Mouse (Mus musculus) CH12.LX (cell line): Measurements from ENCODE around the gene Csnk1g2. TPM values are rescaled to one million over a fixed set of nuclear protein-coding genes. Genes with fewer than 3 reads are reported as not detected.

Source experiments
- DNase-seq: peaks from one replicate; pipeline ENCODE4 v3.0.0-alpha.2; 2013; ENCODE audit errors: extremely low read depth
- H3K27ac ChIP-seq: 2 replicates; pipeline ENCODE4 v1.5.1; 2012; ENCODE audit warnings: low read depth, mild to moderate bottlenecking, control low read depth, moderate library complexity; ENCODE audit not compliant: insufficient read depth
- H3K27me3 ChIP-seq: replicated peaks from 2 replicates; pipeline ENCODE3; 2012; ENCODE audit warnings: inconsistent platforms
- H3K36me3 ChIP-seq, 2 experiments: replicated peaks in 1 of 2; 2 replicates each; pipeline versions ENCODE3 to v1.6.1; 2012; ENCODE audit warnings: inconsistent platforms in 1 of 2, low read length in 1 of 2, mild to moderate bottlenecking in 1 of 2, mixed read lengths in 1 of 2, moderate library complexity in 1 of 2; ENCODE audit not compliant: control insufficient read depth in 1 of 2, insufficient read depth in 1 of 2
- H3K4me1 ChIP-seq, 2 experiments: 2 replicates each; pipeline ENCODE4 v1.6.1; 2012; ENCODE audit warnings: inconsistent platforms in 1 of 2, moderate library complexity in 1 of 2; ENCODE audit not compliant: insufficient read depth in 2 of 2, control insufficient read depth in 1 of 2
- H3K4me2 ChIP-seq: 2 replicates; pipeline ENCODE4 v1.6.1; 2012; ENCODE audit warnings: low read depth, mild to moderate bottlenecking, control low read depth; ENCODE audit not compliant: poor library complexity, insufficient read depth, severe bottlenecking
- H3K4me3 ChIP-seq, 3 experiments: fragments of 150-350 bp in 1 of 3; sonication (generic) in 1 of 3; replicated peaks in 1 of 3; 2 replicates each; pipeline versions ENCODE3 to v1.5.1; 2011 to 2012; ENCODE audit warnings: low read depth in 2 of 3, low read length in 2 of 3, mild to moderate bottlenecking in 2 of 3, moderate library complexity in 2 of 3, control low read depth in 1 of 3, improper control_type of control experiment in 1 of 3, inconsistent platforms in 1 of 3, mixed read lengths in 1 of 3; ENCODE audit not compliant: poor library complexity in 1 of 3
- H3K79me2 ChIP-seq: replicated peaks from 2 replicates; pipeline ENCODE4 v1.6.1; 2012; ENCODE audit warnings: mild to moderate bottlenecking, moderate library complexity; ENCODE audit not compliant: control insufficient read depth, poor library complexity, insufficient read depth, severe bottlenecking; ENCODE audit errors: extremely low read depth
- H3K9ac ChIP-seq: 2 replicates; pipeline ENCODE4 v1.6.1; 2012; ENCODE audit warnings: low read depth, mild to moderate bottlenecking, control low read depth, moderate library complexity; ENCODE audit not compliant: insufficient read depth
- H3K9me3 ChIP-seq: replicated peaks from 2 replicates; pipeline ENCODE3; 2012; ENCODE audit warnings: low read length, inconsistent platforms, mixed read lengths
- BHLHE40 ChIP-seq: IDR thresholded peaks from 2 replicates; pipeline ENCODE4 v1.6.1; 2011; ENCODE audit warnings: mild to moderate bottlenecking, low read depth, low read length, improper control_type of control experiment
- CHD2 ChIP-seq: IDR thresholded peaks from 2 replicates; pipeline ENCODE4 v1.6.1; 2011; ENCODE audit warnings: low read length, improper control_type of control experiment
- CTCF ChIP-seq, 2 experiments: IDR thresholded peaks in 1 of 2; conservative IDR thresholded peaks in 1 of 2; 2 replicates each; pipeline ENCODE4 v1.5.1; 2011 to 2012; ENCODE audit warnings: low read depth in 2 of 2, low read length in 2 of 2, improper control_type of control experiment in 1 of 2, inconsistent platforms in 1 of 2, mild to moderate bottlenecking in 1 of 2, moderate library complexity in 1 of 2
- E2F4 ChIP-seq: IDR thresholded peaks from 2 replicates; pipeline ENCODE4 v1.6.1; 2011; ENCODE audit warnings: low read depth, low read length, improper control_type of control experiment; ENCODE audit not compliant: insufficient replicate concordance
- ELF1 ChIP-seq: IDR thresholded peaks from 2 replicates; pipeline ENCODE4 v1.6.1; 2014; ENCODE audit warnings: low read depth, mild to moderate bottlenecking, inconsistent platforms, low read length, improper control_type of control experiment
- EP300 ChIP-seq: IDR thresholded peaks from 2 replicates; pipeline ENCODE4 v1.6.1; 2011; ENCODE audit warnings: low read length, improper control_type of control experiment
- ETS1 ChIP-seq: conservative IDR thresholded peaks from 2 replicates; pipeline ENCODE4 v1.6.1; 2012; ENCODE audit warnings: low read depth, mild to moderate bottlenecking, inconsistent platforms, low read length, improper control_type of control experiment, moderate library complexity
- HCFC1 ChIP-seq: IDR thresholded peaks from 2 replicates; pipeline ENCODE4 v1.6.1; 2012; ENCODE audit warnings: low read depth, mild to moderate bottlenecking, inconsistent platforms, low read length, improper control_type of control experiment
- JUN ChIP-seq: IDR thresholded peaks from 2 replicates; pipeline ENCODE4 v1.6.1; 2011; ENCODE audit warnings: low read depth, mild to moderate bottlenecking, low read length, improper control_type of control experiment, moderate library complexity; ENCODE audit not compliant: insufficient read depth
- JUND ChIP-seq: conservative IDR thresholded peaks from 2 replicates; pipeline ENCODE4 v1.6.1; 2011; ENCODE audit warnings: low read depth, low read length, improper control_type of control experiment
- KAT2A ChIP-seq: IDR thresholded peaks from 2 replicates; pipeline ENCODE4 v1.6.1; 2012; ENCODE audit warnings: low read length, improper control_type of control experiment, inconsistent platforms; ENCODE audit not compliant: insufficient replicate concordance
- MAX ChIP-seq: IDR thresholded peaks from 2 replicates; pipeline ENCODE4 v1.6.1; 2011; ENCODE audit warnings: low read length, improper control_type of control experiment
- MAZ ChIP-seq: IDR thresholded peaks from 2 replicates; pipeline ENCODE4 v1.6.1; 2012; ENCODE audit warnings: low read depth, mild to moderate bottlenecking, inconsistent platforms, low read length, improper control_type of control experiment, moderate library complexity
- MEF2A ChIP-seq: IDR thresholded peaks from 2 replicates; pipeline ENCODE4 v1.6.1; 2014; ENCODE audit warnings: low read depth, mild to moderate bottlenecking, inconsistent platforms, low read length, improper control_type of control experiment, borderline replicate concordance
- MXI1 ChIP-seq: IDR thresholded peaks from 2 replicates; pipeline ENCODE4 v1.6.1; 2011; ENCODE audit warnings: mild to moderate bottlenecking, low read depth, low read length, improper control_type of control experiment
- MYC ChIP-seq: IDR thresholded peaks from 2 replicates; pipeline ENCODE4 v1.6.1; 2011; ENCODE audit warnings: low read depth, mild to moderate bottlenecking, improper control_type of control experiment, low read length
- PAX5 ChIP-seq: IDR thresholded peaks from 2 replicates; pipeline ENCODE4 v1.6.1; 2012; ENCODE audit warnings: low read length, inconsistent platforms, mixed read lengths
- POLR2A ChIP-seq: IDR thresholded peaks from 2 replicates; pipeline ENCODE4 v1.6.1; 2011; ENCODE audit warnings: low read depth, mild to moderate bottlenecking, improper control_type of control experiment, low read length
- POLR2AphosphoS2 ChIP-seq: IDR thresholded peaks from 2 replicates; pipeline ENCODE4 v1.6.1; 2011; ENCODE audit warnings: low read depth, low read length, improper control_type of control experiment
- RAD21 ChIP-seq: IDR thresholded peaks from 2 replicates; pipeline ENCODE4 v1.6.1; 2011; ENCODE audit warnings: low read depth, mild to moderate bottlenecking, low read length, improper control_type of control experiment, moderate library complexity
- RCOR1 ChIP-seq: conservative IDR thresholded peaks from 2 replicates; pipeline ENCODE4 v1.6.1; 2012; ENCODE audit warnings: low read depth, mild to moderate bottlenecking, inconsistent platforms, low read length, improper control_type of control experiment
- UBTF ChIP-seq: IDR thresholded peaks from 2 replicates; pipeline ENCODE4 v1.6.1; 2012; ENCODE audit warnings: low read depth, mild to moderate bottlenecking, inconsistent platforms, low read length, improper control_type of control experiment, moderate library complexity
- USF1 ChIP-seq: IDR thresholded peaks from 2 replicates; pipeline ENCODE4 v1.6.1; 2014; ENCODE audit warnings: low read depth, mild to moderate bottlenecking, inconsistent platforms, low read length, improper control_type of control experiment
- USF2 ChIP-seq: conservative IDR thresholded peaks from 2 replicates; pipeline ENCODE4 v1.6.1; 2011; ENCODE audit warnings: low read depth, low read length, improper control_type of control experiment
- ZC3H11A ChIP-seq: IDR thresholded peaks from 2 replicates; pipeline ENCODE4 v1.6.1; 2012; ENCODE audit warnings: low read depth, mild to moderate bottlenecking, inconsistent platforms, low read length, improper control_type of control experiment
- ZKSCAN1 ChIP-seq: IDR thresholded peaks from 2 replicates; pipeline ENCODE4 v1.6.1; 2012; ENCODE audit warnings: low read depth, inconsistent platforms, low read length, improper control_type of control experiment, borderline replicate concordance
- ZMIZ1 ChIP-seq: IDR thresholded peaks from 2 replicates; pipeline ENCODE4 v1.6.1; 2012; ENCODE audit warnings: low read depth, mild to moderate bottlenecking, inconsistent platforms, low read length, improper control_type of control experiment
- ZNF384 ChIP-seq: IDR thresholded peaks from 2 replicates; pipeline ENCODE4 v1.6.1; 2012; ENCODE audit warnings: low read depth, low read length, improper control_type of control experiment, inconsistent platforms
- dilution Hi-C: fragments of 300-500 bp; cut with MboI; formaldehyde crosslinking; loops from 2 replicates; pipeline ENCODE4 v1.14.3; 2020; ENCODE audit warnings: low sequenced_read_pairs; ENCODE audit not compliant: extremely low pct_unique_long_range_greater_than_20kb, extremely low pct_ligation_motif_present
- in situ Hi-C: fragments of 300-500 bp; cut with MboI; formaldehyde crosslinking; loops from 3 replicates; pipeline ENCODE4 v1.14.3; 2019; ENCODE audit warnings: low sequenced_read_pairs, low pct_ligation_motif_present, low pct_unique_long_range_greater_than_20kb, mixed read lengths
- polyA plus RNA-seq: library from polyadenylated mRNA; unstranded; fragments of >175 nt; gene quantifications from 2 replicates; pipeline ENCODE4 v1.2.1, GENCODE M21; 2012; ENCODE audit warnings: low read depth; ENCODE audit not compliant: insufficient read length
- total RNA-seq, 2 experiments: library from RNA; depleted of rRNA; stranded (reverse); fragments of 300-350 nt in 1 of 2; fragments of >200 nt in 1 of 2; gene quantifications; 2 replicates each; pipeline ENCODE4 v1.2.3; 2012 to 2014

Gene Csnk1g2
- total and polyA plus RNA-seq, 3 experiments, result 44.1 to 59.0 (median 50.1) TPM

GRCm38 (mm10) chr10:80654866-80655265 is 32.2 kb downstream of the Csnk1g2 start (continued):
- TF ChIP-seq ZC3H11A (no peak), MXI1 (no peak), MAX (no peak), POLR2A (no peak)

- no peak for DNase-seq
- Histone ChIP-seq H3K27me3 (no peaks in the 10 kb centered on the region), H3K79me2 (no peaks in the 10 kb centered on the region), H3K36me3 (peaks cover 0 to 15% of the 10 kb centered on the region in 2 experiments), H3K4me1 (peaks cover 19 to 45% of the 10 kb centered on the region in 2 experiments), H3K4me2 (peak overlapping the region; percentile 62; the same call in 1 of the 2 replicates), H3K9ac (peak overlapping the region; percentile 94), H3K9me3 (no peaks in the 10 kb centered on the region), H3K27ac (no peak overlapping the region), H3K4me3 (peak overlapping the region; percentile 77 to 86 (median 78))
- in situ Hi-C loops, result no loop called here
- TF ChIP-seq POLR2AphosphoS2 (no peak), MYC (no peak), MEF2A (no peak), JUND (no peak), MAZ (no peak), CTCF (conservative IDR thresholded peaks at IDR 0.05 in 1 of 2, IDR thresholded peaks at IDR 0.05 in 1 of 2; ENCODE audit: low read depth in 2 of 2, low read length in 2 of 2) (no peak), ZNF384 (no peak), ZC3H11A (no peak)
- dilution Hi-C loops, result no loop called here
These were observed 32.9 kb downstream of the Csnk1g2 start for GRCm38 (mm10) chr10:80655406-80656129.

- peaks cover 0 to 11% of the 10 kb centered on the region in 2 experiments for H3K36me3 ChIP-seq
- peak overlapping the region; percentile 4; the same call in 1 of the 2 replicates for H3K27ac ChIP-seq
- H3K79me2 ChIP-seq, result no peaks in the 10 kb centered on the region
- dilution Hi-C loops (no loop called here), in situ Hi-C loops (no loop called here)
- H3K27me3 ChIP-seq, result no peaks in the 10 kb centered on the region
- H3K9ac ChIP-seq, result peak overlapping the region; percentile 94
- peak overlapping the region; percentile 82 for H3K4me2 ChIP-seq
- H3K4me1 ChIP-seq, result peaks cover 17 to 47% of the 10 kb centered on the region in 2 experiments
- H3K9me3 ChIP-seq, result no peaks in the 10 kb centered on the region
- peak; percentile 94 for DNase-seq
- H3K4me3 ChIP-seq, result peak overlapping the region; percentile 77 to 86 (median 78)
- TF ChIP-seq ZKSCAN1 (no peak), USF2 (no peak), UBTF (no peak), CTCF (conservative IDR thresholded peaks at IDR 0.05 in 1 of 2, IDR thresholded peaks at IDR 0.05 in 1 of 2; ENCODE audit: low read depth in 2 of 2, low read length in 2 of 2) (no peak), MEF2A (no peak), JUN (no peak), ZC3H11A (no peak), USF1 (no peak), E2F4 (no peak), BHLHE40 (no peak), ETS1 (no peak), KAT2A (no peak), ZMIZ1 (peak; percentile 43), ELF1 (0 out of 2 replicates have a peak, but pooled peaks have one; percentile 17), MYC (no peak), PAX5 (no peak), RCOR1 (no peak), HCFC1 (no peak), CHD2 (peak; percentile 22; the same call in 1 of the 2 replicates), RAD21 (no peak), EP300 (no peak)
These were observed 33.7 kb downstream of the Csnk1g2 start for GRCm38 (mm10) chr10:80656130-80656862.
